Comparison of ENCODE assay signal across 8 mouse cellular contexts in genomic region chr2:28908389-28909153, GRCm38 (mm10). TPM values are rescaled to one million over a fixed set of nuclear protein-coding genes. Genes with fewer than 3 reads are reported as not detected.
A peak's percentile ranks its signal among the peaks of the same experiment; 100 is the strongest.
DNase-seq lines count a peak whose midpoint lies in the region; ATAC-seq lines count a peak whose summit lies in the region.

No protein-coding gene starts in this region.

- peaks cover 17% of the 10 kb centered on the region for H3K36me3 ChIP-seq in heart, embryonic 12.5 days
- H3K36me3 ChIP-seq in limb, embryonic 13.5 days = peaks cover 26% of the 10 kb centered on the region

- no peaks in the 10 kb centered on the region for H3K4me1 ChIP-seq in brown adipose tissue, adult 24 weeks (ENCODE audit: control insufficient read depth, insufficient read depth, insufficient read length, low read length)
- H3K4me1 ChIP-seq in heart, embryonic 12.5 days (replicated peaks) = peaks cover 27% of the 10 kb centered on the region
- H3K4me1 ChIP-seq in limb, embryonic 13.5 days = peaks cover 20% of the 10 kb centered on the region

- ATAC-seq in heart, embryonic 12.5 days (ENCODE audit: insufficient number of reproducible peaks, low FRiP score) = no peak; the same call in 1 of the 2 replicates
- ATAC-seq in limb, embryonic 13.5 days (ENCODE audit: low FRiP score, low read depth) = no peak

- no peak overlapping the region for H3K27ac ChIP-seq in brown adipose tissue, adult 24 weeks (replicated peaks; ENCODE audit: low read depth, low read length)
- no peak overlapping the region for H3K27ac ChIP-seq in heart, embryonic 12.5 days (ENCODE audit: poor library complexity, severe bottlenecking)
- H3K27ac ChIP-seq in limb, embryonic 13.5 days = no peak overlapping the region

- peak overlapping the region; percentile 69 for H3K4me2 ChIP-seq in heart, embryonic 12.5 days
- peak overlapping the region; percentile 44 for H3K4me2 ChIP-seq in limb, embryonic 13.5 days (replicated peaks)

- H3K4me3 ChIP-seq in brown adipose tissue, adult 24 weeks (ENCODE audit: insufficient read depth, low read depth, low read length) = peak overlapping the region; percentile 27
- H3K4me3 ChIP-seq in heart, embryonic 12.5 days = peak overlapping the region; percentile 36
- H3K4me3 ChIP-seq in limb, embryonic 13.5 days = peak overlapping the region; percentile 26

- no peaks in the 10 kb centered on the region for H3K9me3 ChIP-seq in heart, embryonic 12.5 days (replicated peaks)
- H3K9me3 ChIP-seq in limb, embryonic 13.5 days = no peaks in the 10 kb centered on the region

- peaks cover 82% of the 10 kb centered on the region for H3K27me3 ChIP-seq in heart, embryonic 12.5 days (replicated peaks)
- peaks cover 82% of the 10 kb centered on the region for H3K27me3 ChIP-seq in limb, embryonic 13.5 days

- peak overlapping the region; percentile 42 for H3K9ac ChIP-seq in heart, embryonic 12.5 days
- H3K9ac ChIP-seq in limb, embryonic 13.5 days = 0 out of 2 replicates have a peak overlapping the region, but pooled peaks have one; percentile 13

- peak; percentile 73 to 86 for DNase-seq in cerebellum, postnatal 10 days
- DNase-seq in cerebellum, adult 8-10 months = no peak
- peak; percentile 58 for DNase-seq in retina, postnatal 7 days (ENCODE audit: low read depth, low spot score)
- DNase-seq in layer of hippocampus, postnatal 10 days (ENCODE audit: low spot score in 2 of 2) = no peak
- DNase-seq in right cerebral cortex, postnatal 25 days = no peak

- under 1% methylated on average over 39 of the region's 39 CpGs for WGBS in heart, embryonic 12.5 days
- WGBS in limb, embryonic 13.5 days = 1% methylated on average over 39 of the region's 39 CpGs

RNA-seq across cellular contexts. Expression of gene Barhl1, which starts 7.9 kb away (rescaled TPM):
- polyA plus RNA-seq in brown adipose tissue, adult 24 weeks (2012; ENCODE audit: insufficient read depth, insufficient read length, missing spikeins) = not detected in 2 replicates
- not detected in 2 replicates for polyA plus RNA-seq in heart, embryonic 12.5 days (2016; fragmentation: Nextera tagmentation; extraction: Ambion mirVana)
- 0.06 TPM in 1 of 2 replicates, not detected in the other for polyA plus RNA-seq in limb, embryonic 13.5 days (2015; fragmentation: Nextera tagmentation; extraction: Ambion mirVana)
- total RNA-seq in layer of hippocampus, postnatal 10 days (2021) = under 1 TPM; 0.20 to 0.23 TPM

Comparison
In these comparisons a context has a peak if more than half of its experiments do, and no peak if none do; other contexts are left out.
1. DNase-seq: peak in cerebellum, postnatal 10 days (2 of 2) and retina, postnatal 7 days (single experiment); none in cerebellum, adult 8-10 months (single experiment), layer of hippocampus, postnatal 10 days (0 of 2) and right cerebral cortex, postnatal 25 days (single experiment).
2. Peak in every context shown above with its lines, with median percentiles within 50 percentile points of each other: H3K4me3 ChIP-seq.